Mouse (Mus musculus) liver, embryonic 11.5 days (tissue): ENCODE results near the gene Kcnip1. TPM values are rescaled to one million over a fixed set of nuclear protein-coding genes. Genes with fewer than 3 reads are reported as not detected.

ENCODE experiments used
- ATAC-seq: fragments of 200-750 bp; cut with Nextera tagmentation; replicated peaks from 2 replicates; pipeline ENCODE4 v1.8.0; 2017; ENCODE audit warnings: moderate number of reproducible peaks, mild to moderate bottlenecking, moderate TSS enrichment, moderate library complexity; ENCODE audit not compliant: low FRiP score
- DNase-seq: peaks from one replicate; pipeline ENCODE4 v3.0.0-alpha.2; 2017; ENCODE audit warnings: low spot score
- H3K27ac ChIP-seq: fragments of 300-500 bp; sonication (generic); 2 replicates; pipeline ENCODE4 v1.5.1; 2014; ENCODE audit warnings: mild to moderate bottlenecking, low read depth, low read length, control low read depth
- H3K27me3 ChIP-seq: fragments of 300-500 bp; sonication (generic); replicated peaks from 2 replicates; pipeline ENCODE4 v1.6.1; 2014; ENCODE audit warnings: low read length, mixed read lengths; ENCODE audit not compliant: control insufficient read depth, insufficient read depth
- H3K36me3 ChIP-seq: fragments of 300-500 bp; sonication (generic); 2 replicates; pipeline ENCODE4 v1.6.1; 2014; ENCODE audit warnings: mild to moderate bottlenecking, low read length, moderate library complexity, mixed read lengths; ENCODE audit not compliant: control insufficient read depth, insufficient read depth
- H3K4me1 ChIP-seq: fragments of 300-500 bp; sonication (generic); replicated peaks from 2 replicates; pipeline ENCODE4 v1.6.1; 2014; ENCODE audit warnings: low read length, mixed read lengths; ENCODE audit not compliant: control insufficient read depth, insufficient read depth
- H3K4me2 ChIP-seq: fragments of 300-500 bp; sonication (generic); 2 replicates; pipeline ENCODE4 v1.6.1; 2014; ENCODE audit warnings: mild to moderate bottlenecking, control low read depth, moderate library complexity
- H3K4me3 ChIP-seq: fragments of 300-500 bp; sonication (generic); 2 replicates; pipeline ENCODE4 v1.5.1; 2014; ENCODE audit warnings: low read depth, low read length, control low read depth
- H3K9ac ChIP-seq: fragments of 300-500 bp; sonication (generic); 2 replicates; pipeline ENCODE4 v1.6.1; 2014; ENCODE audit warnings: low read depth, low read length, control low read depth
- H3K9me3 ChIP-seq: fragments of 300-500 bp; sonication (generic); 2 replicates; pipeline ENCODE4 v1.6.1; 2016; ENCODE audit warnings: low read length, inconsistent platforms, mixed read lengths; ENCODE audit not compliant: control insufficient read depth
- WGBS: fragments of 180-500 bp; shearing (Covaris S2); extraction: QIAGEN DNeasy Blood & Tissue Kit; methylation state at CpG from one replicate; pipeline ENCODE4 v1.1.7; 2014; 5-methylcytosine and 5-hydroxymethylcytosine counted together
- polyA plus RNA-seq: library from polyadenylated mRNA; unstranded; fragments of >200 nt; fragmentation: Nextera tagmentation; extraction: Ambion mirVana; gene quantifications from 2 replicates; pipeline ENCODE4 v1.2.1, GENCODE M21; 2014

Gene Kcnip1
- polyA plus RNA-seq, 1 experiment from 2014 or later, result 1.2 TPM

- Histone ChIP-seq H3K9me3 (no peaks in the 10 kb centered on the region), H3K27ac (no peak overlapping the region), H3K4me3 (no peak overlapping the region), H3K4me2 (0 out of 2 replicates have a peak overlapping the region, but pooled peaks have one; percentile 11), H3K4me1 (peaks cover 18% of the 10 kb centered on the region), H3K36me3 (no peaks in the 10 kb centered on the region), H3K27me3 (no peaks in the 10 kb centered on the region), H3K9ac (no peak overlapping the region)
- WGBS, result 39% methylated on average over 9 of the region's 9 CpGs
- DNase-seq, result no peak
- peak; percentile 67 for ATAC-seq
These were observed 120.8 kb downstream of the Kcnip1 start for GRCm38 (mm10) chr11:33871998-33872715.

DNA sequence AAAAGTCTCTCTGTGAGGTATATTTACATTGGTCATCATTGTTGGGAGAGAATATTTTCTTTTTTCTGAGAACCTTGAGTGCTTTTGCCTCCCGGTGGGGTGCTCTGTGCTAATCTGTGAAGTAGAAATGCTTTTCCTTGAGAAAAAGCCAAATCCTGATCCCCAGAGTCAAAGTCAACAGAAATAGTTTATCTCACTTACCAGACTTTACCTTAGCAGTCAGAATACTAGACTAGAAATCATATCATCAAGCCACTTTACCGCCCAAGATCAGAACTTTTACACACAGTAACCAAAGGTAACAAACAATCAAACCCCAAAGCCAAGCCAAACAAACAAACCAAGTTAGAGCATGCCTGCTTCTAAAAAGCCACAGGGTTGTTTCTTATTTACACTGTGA lies 122.7 kb downstream of the Kcnip1 start:
- Histone ChIP-seq H3K36me3 (no peaks in the 10 kb centered on the region), H3K27me3 (no peaks in the 10 kb centered on the region), H3K27ac (no peak overlapping the region), H3K4me2 (no peak overlapping the region), H3K4me3 (no peak overlapping the region), H3K9me3 (no peaks in the 10 kb centered on the region), H3K4me1 (peaks cover 18% of the 10 kb centered on the region), H3K9ac (no peak overlapping the region)
- ATAC-seq (no peak), DNase-seq (no peak)
- WGBS, result 75% methylated on average over 2 of the region's 2 CpGs

GRCm38 (mm10) chr11:33869559-33869958 lies 123.4 kb downstream of the Kcnip1 start:
- Histone ChIP-seq H3K27ac (no peak overlapping the region), H3K27me3 (no peaks in the 10 kb centered on the region), H3K4me3 (no peak overlapping the region), H3K9me3 (no peaks in the 10 kb centered on the region), H3K36me3 (no peaks in the 10 kb centered on the region), H3K9ac (no peak overlapping the region), H3K4me1 (peaks cover 18% of the 10 kb centered on the region), H3K4me2 (no peak overlapping the region)
- WGBS, result 66% methylated on average over 3 of the region's 3 CpGs
- no peak for ATAC-seq
- no peak for DNase-seq

DNA sequence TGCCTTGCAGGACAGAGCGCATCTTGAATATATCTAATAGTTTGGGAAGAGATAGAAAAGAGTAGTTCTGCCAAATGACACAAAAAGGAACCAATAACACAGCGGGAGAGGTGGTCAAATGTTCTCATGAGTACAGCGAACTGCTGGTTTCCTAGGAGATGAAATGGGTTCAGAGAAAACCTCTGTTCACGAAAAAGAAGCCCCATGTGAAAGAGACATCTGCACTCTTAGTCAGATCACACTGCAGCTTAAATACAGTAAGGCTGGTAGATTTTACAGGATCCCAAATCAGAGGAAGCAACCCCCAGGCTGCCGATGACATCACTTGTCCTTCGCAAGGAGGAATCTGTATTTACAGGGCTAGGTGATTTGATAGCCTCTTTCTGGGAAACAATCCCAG lies 126.2 kb downstream of the Kcnip1 start:
- Histone ChIP-seq H3K4me1 (peaks cover 2% of the 10 kb centered on the region; the same call in 1 of the 2 replicates), H3K9me3 (no peaks in the 10 kb centered on the region), H3K9ac (no peak overlapping the region), H3K27ac (no peak overlapping the region), H3K4me3 (no peak overlapping the region), H3K36me3 (no peaks in the 10 kb centered on the region), H3K27me3 (no peaks in the 10 kb centered on the region), H3K4me2 (no peak overlapping the region)
- 74% methylated on average over 6 of the region's 6 CpGs for WGBS
- DNase-seq (no peak), ATAC-seq (no peak)

GRCm38 (mm10) chr11:33864245-33864644 lies 128.7 kb downstream of the Kcnip1 start:
- H3K4me3 ChIP-seq, result no peak overlapping the region
- WGBS, result 89% methylated on average over 4 of the region's 4 CpGs
- H3K27me3 ChIP-seq, result no peaks in the 10 kb centered on the region
- no peak overlapping the region for H3K9ac ChIP-seq
- no peak overlapping the region for H3K27ac ChIP-seq
- ATAC-seq (no peak), DNase-seq (no peak)
- H3K4me2 ChIP-seq, result no peak overlapping the region
- no peaks in the 10 kb centered on the region for H3K36me3 ChIP-seq
- no peaks in the 10 kb centered on the region for H3K9me3 ChIP-seq
- H3K4me1 ChIP-seq, result no peaks in the 10 kb centered on the region

DNA sequence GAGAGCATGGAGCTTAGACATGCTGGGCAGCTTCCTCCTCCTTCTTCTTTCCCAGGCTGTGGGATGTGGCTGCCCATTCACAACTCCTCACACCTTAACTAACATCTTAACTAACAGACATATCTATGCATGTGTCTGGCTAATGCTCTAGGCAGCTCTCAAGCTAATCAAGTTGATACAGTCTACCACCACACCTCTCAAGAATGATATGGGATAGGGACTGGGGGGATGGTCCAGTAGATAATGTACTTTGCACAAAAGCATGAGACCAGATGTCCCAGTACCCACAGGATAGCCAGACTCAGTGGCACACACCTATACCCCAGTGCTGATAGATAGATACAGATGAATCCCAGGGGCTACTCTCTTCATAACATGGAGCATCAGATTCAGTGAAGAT lies 131.1 kb downstream of the Kcnip1 start:
- DNase-seq, result no peak
- Histone ChIP-seq H3K27me3 (no peaks in the 10 kb centered on the region), H3K4me1 (no peaks in the 10 kb centered on the region), H3K27ac (no peak overlapping the region), H3K9ac (no peak overlapping the region), H3K36me3 (no peaks in the 10 kb centered on the region), H3K4me3 (no peak overlapping the region), H3K4me2 (no peak overlapping the region), H3K9me3 (no peaks in the 10 kb centered on the region)
- ATAC-seq, result peak; percentile 88

GRCm38 (mm10) chr11:33860905-33861582 lies 131.9 kb downstream of the Kcnip1 start:
- H3K27me3 ChIP-seq, result no peaks in the 10 kb centered on the region
- no peaks in the 10 kb centered on the region for H3K4me1 ChIP-seq
- ATAC-seq (no peak), DNase-seq (no peak)
- no peaks in the 10 kb centered on the region for H3K9me3 ChIP-seq
- H3K36me3 ChIP-seq, result no peaks in the 10 kb centered on the region
- no peak overlapping the region for H3K9ac ChIP-seq
- 73% methylated on average over 4 of the region's 4 CpGs for WGBS
- no peak overlapping the region for H3K27ac ChIP-seq
- H3K4me3 ChIP-seq, result no peak overlapping the region
- H3K4me2 ChIP-seq, result no peak overlapping the region

- DNase-seq (no peak), ATAC-seq (no peak)
- Histone ChIP-seq H3K4me3 (no peak overlapping the region), H3K36me3 (no peaks in the 10 kb centered on the region), H3K9me3 (no peaks in the 10 kb centered on the region), H3K4me2 (no peak overlapping the region), H3K9ac (no peak overlapping the region), H3K27ac (no peak overlapping the region), H3K27me3 (peaks cover 7% of the 10 kb centered on the region), H3K4me1 (no peaks in the 10 kb centered on the region)
- 67% methylated on average over 11 of the region's 11 CpGs for WGBS
These were observed 143.3 kb downstream of the Kcnip1 start for GRCm38 (mm10) chr11:33849614-33850013.

- no peaks in the 10 kb centered on the region for H3K36me3 ChIP-seq
- no peak overlapping the region for H3K4me2 ChIP-seq
- ATAC-seq, result no peak
- no peak for DNase-seq
- peaks cover 14% of the 10 kb centered on the region for H3K27me3 ChIP-seq
- H3K27ac ChIP-seq, result no peak overlapping the region
- H3K4me3 ChIP-seq, result no peak overlapping the region
- H3K9me3 ChIP-seq, result no peaks in the 10 kb centered on the region
- no peak overlapping the region for H3K9ac ChIP-seq
- WGBS, result 72% methylated on average over 3 of the region's 3 CpGs
- H3K4me1 ChIP-seq, result no peaks in the 10 kb centered on the region
These were observed 144.3 kb downstream of the Kcnip1 start for GRCm38 (mm10) chr11:33848685-33849084.
